7 mouse cellular contexts compared by ENCODE assay signal in genomic region chr5:121712934-121713538, GRCm38 (mm10). TPM values are rescaled to one million over a fixed set of nuclear protein-coding genes. Genes with fewer than 3 reads are reported as not detected.
A peak's percentile ranks its signal among the peaks of the same experiment; 100 is the strongest.
DNase-seq lines count a peak whose midpoint lies in the region; ATAC-seq and TF ChIP-seq lines count a peak whose summit lies in the region.

No protein-coding gene starts in this region.

- no peak for TF ChIP-seq CTCF in MEL (IDR thresholded peaks at IDR 0.05 in 2 of 3, conservative IDR thresholded peaks at IDR 0.05 in 1 of 3; ENCODE audit: control insufficient read depth in 1 of 3, insufficient read depth in 1 of 3, low read depth in 2 of 3, low read length in 3 of 3, poor library complexity in 1 of 3, severe bottlenecking in 1 of 3)
- TF ChIP-seq CTCF in bone marrow macrophage, adult 2 months (IDR thresholded peaks at IDR 0.05; ENCODE audit: low read depth, low read length) = no peak

- peak; percentile 62 for DNase-seq in MEL (ENCODE audit: low read depth, low spot score)
- peak; percentile 47 to 68 for DNase-seq in heart, postnatal 14 days
- DNase-seq in layer of hippocampus, postnatal 10 days (ENCODE audit: low spot score in 2 of 2) = peak; percentile 41 to 52
- peak; percentile 57 for DNase-seq in skeletal muscle tissue, adult 2 months (ENCODE audit: low read depth, low spot score)

- peak; percentile 22; the same call in 1 of the 2 replicates for ATAC-seq in forebrain, embryonic 12.5 days (ENCODE audit: low FRiP score)

- H3K36me3 ChIP-seq in MEL (ENCODE audit: control insufficient read depth in 1 of 2, insufficient read depth in 2 of 2, low read length in 2 of 2) (peaks cover 0 to 13% of the 10 kb centered on the region in 2 experiments), macrophage (ENCODE audit: inconsistent target) (no peaks in the 10 kb centered on the region)
- 0 out of 2 replicates have a peak, but pooled peaks cover 10% of the 10 kb centered on the region for H3K36me3 ChIP-seq in forebrain, embryonic 12.5 days (replicated peaks)

- no peaks in the 10 kb centered on the region for H3K27me3 ChIP-seq in MEL (ENCODE audit: control insufficient read depth in 1 of 2, insufficient read depth in 2 of 2, low read length in 2 of 2)
- no peaks in the 10 kb centered on the region for H3K27me3 ChIP-seq in forebrain, embryonic 12.5 days

- peak overlapping the region; percentile 92 for H3K9ac ChIP-seq in MEL (ENCODE audit: control insufficient read depth, low read depth, low read length, poor library complexity, severe bottlenecking)
- peak overlapping the region; percentile 99 for H3K9ac ChIP-seq in forebrain, embryonic 12.5 days

- WGBS in forebrain, embryonic 12.5 days = 1% methylated on average over 24 of the region's 32 CpGs
- WGBS in macrophage (ENCODE audit: missing documents) = 8% methylated on average over 27 of the region's 32 CpGs

- peaks cover 4 to 9% of the 10 kb centered on the region in 2 experiments for H3K4me1 ChIP-seq in MEL (ENCODE audit: control insufficient read depth in 1 of 2, insufficient read depth in 2 of 2, low read length in 2 of 2)
- H3K4me1 ChIP-seq in bone marrow macrophage, adult 2 months (ENCODE audit: control insufficient read depth, insufficient read depth, low read length) = peaks cover 21% of the 10 kb centered on the region
- peaks cover 40% of the 10 kb centered on the region for H3K4me1 ChIP-seq in forebrain, embryonic 12.5 days

- no peak for TF ChIP-seq EP300 in MEL (IDR thresholded peaks at IDR 0.05; ENCODE audit: low read depth in 1 of 2, low read length in 2 of 2)

- no peaks in the 10 kb centered on the region for H3K9me3 ChIP-seq in MEL (replicated peaks; ENCODE audit: insufficient read depth, low read length)
- H3K9me3 ChIP-seq in forebrain, embryonic 12.5 days = no peaks in the 10 kb centered on the region

- H3K4me3 ChIP-seq in MEL (ENCODE audit: control insufficient read depth in 1 of 2, insufficient read depth in 1 of 2, low read depth in 2 of 2, low read length in 2 of 2) = peak overlapping the region; percentile 77 to 98
- H3K4me3 ChIP-seq in bone marrow macrophage, adult 2 months (ENCODE audit: insufficient read depth, low read length) = peak overlapping the region; percentile 72
- peak overlapping the region; percentile 99 for H3K4me3 ChIP-seq in forebrain, embryonic 12.5 days (replicated peaks)
- H3K4me3 ChIP-seq in macrophage (ENCODE audit: inconsistent target) = peak overlapping the region; percentile 43

- no peak overlapping the region; the same call in 1 of the 2 replicates for H3K27ac ChIP-seq in MEL (ENCODE audit: control insufficient read depth, low read depth, low read length)
- 0 out of 2 replicates have a peak overlapping the region, but pooled peaks have one; percentile 11 for H3K27ac ChIP-seq in bone marrow macrophage, adult 2 months (ENCODE audit: insufficient read depth, low read depth, low read length)
- H3K27ac ChIP-seq in forebrain, embryonic 12.5 days = peak overlapping the region; percentile 98
- H3K27ac ChIP-seq in macrophage = no peak overlapping the region

- peak overlapping the region; percentile 77 for H3K4me2 ChIP-seq in forebrain, embryonic 12.5 days

- no peak for TF ChIP-seq POLR2A in MEL (IDR thresholded peaks at IDR 0.05; ENCODE audit: control insufficient read depth in 1 of 2, insufficient read depth in 1 of 2, low read depth in 1 of 2, low read length in 2 of 2, poor library complexity in 1 of 2)
- TF ChIP-seq POLR2A in bone marrow macrophage, adult 2 months (IDR thresholded peaks at IDR 0.05; ENCODE audit: borderline replicate concordance, low read depth, low read length) = no peak

- intact Hi-C loops in heart, postnatal 14 days (cut with DNase I) = loop anchor here (5.0 kb wide), 1 partner anchor 129 kb away; no protein-coding TSS in a partner anchor

- H3K79me2 ChIP-seq in MEL (ENCODE audit: control insufficient read depth, insufficient read depth, low read length, poor library complexity) (peaks cover 59% of the 10 kb centered on the region), macrophage (ENCODE audit: inconsistent target) (peaks cover 57% of the 10 kb centered on the region)

- TF ChIP-seq RAD21 in MEL (IDR thresholded peaks at IDR 0.05; ENCODE audit: low read depth, low read length) = no peak

TF ChIP-seq in MEL, 35 proteins besides CTCF, POLR2A, EP300 and RAD21:
- TF ChIP-seq CHD2 (IDR thresholded peaks at IDR 0.05; ENCODE audit: low read length) = no peak
- TF ChIP-seq HCFC1 (IDR thresholded peaks at IDR 0.05; ENCODE audit: low read depth, low read length) = no peak
- TF ChIP-seq NELFE (IDR thresholded peaks at IDR 0.05; ENCODE audit: low read depth, low read length) = no peak
- 0 out of 2 replicates have a peak, but pooled peaks have one; percentile 1 for TF ChIP-seq SIN3A (IDR thresholded peaks at IDR 0.05; ENCODE audit: low read length)
- TF ChIP-seq KAT2A (conservative IDR thresholded peaks at IDR 0.05; ENCODE audit: low read depth, low read length) = no peak
- TF ChIP-seq CHD1 (IDR thresholded peaks at IDR 0.05; ENCODE audit: low read depth, low read length) = no peak

RNA-seq across cellular contexts. Expression of gene Atxn2, which starts 1.9 kb away (rescaled TPM):
- 16.3 and 18.5 TPM in 2 replicates for total RNA-seq in MEL (2012; rRNA removed)
- polyA plus RNA-seq in MEL (2012; ENCODE audit: insufficient read depth in 1 of 2, insufficient read length in 2 of 2, low read depth in 1 of 2, low replicate concordance in 2 of 2, missing spikeins in 1 of 2) (100 to 1,000 TPM in 1 of 2 experiments, 10 to 100 TPM in 1; 85.4 to 476 TPM), macrophage (2018) (45.1 to 115 TPM (median 51.4 TPM) in 3 replicates)
- 62.9 and 70.6 TPM in 2 replicates for polyA plus RNA-seq in bone marrow macrophage, adult 2 months (2012; ENCODE audit: insufficient read depth, insufficient read length, missing spikeins)
- polyA plus RNA-seq in forebrain, embryonic 12.5 days (2016; fragmentation: Nextera tagmentation; extraction: Ambion mirVana) = 58.9 and 77.1 TPM in 2 replicates
- total RNA-seq in heart, postnatal 14 days (2021) = 100 to 1,000 TPM; 155 to 169 TPM
- total RNA-seq in layer of hippocampus, postnatal 10 days (2021) = 100 to 1,000 TPM; 204 to 220 TPM
- total RNA-seq in macrophage (2018; cell fraction: chromatin; rRNA removed) = 100 to 1,000 TPM; 128 to 448 (median 321) TPM
- 10 to 100 TPM; 40.7 to 78.3 (median 56.7) TPM for total RNA-seq in macrophage (2018; cell fraction: cytosol; rRNA removed)
- 100 to 1,000 TPM in 21 of 26 experiments, 10 to 100 TPM in 5; 79.2 to 348 (median 179) TPM for total RNA-seq in macrophage (2018; cell fraction: nucleus; rRNA removed)

RNA-seq across cellular contexts. Expression of gene Brap, which starts 52.7 kb away (rescaled TPM):
- total RNA-seq in MEL (2012; rRNA removed) = 37.2 and 42.4 TPM in 2 replicates
- polyA plus RNA-seq in MEL (2012; ENCODE audit: insufficient read depth in 1 of 2, insufficient read length in 2 of 2, low read depth in 1 of 2, low replicate concordance in 2 of 2, missing spikeins in 1 of 2) = 100 to 1,000 TPM in 1 of 2 experiments, 10 to 100 TPM in 1; 40.3 to 176 TPM
- polyA plus RNA-seq in bone marrow macrophage, adult 2 months (2012; ENCODE audit: insufficient read depth, insufficient read length, missing spikeins) = 37.7 and 41.2 TPM in 2 replicates
- 45.2 and 47.3 TPM in 2 replicates for polyA plus RNA-seq in forebrain, embryonic 12.5 days (2016; fragmentation: Nextera tagmentation; extraction: Ambion mirVana)
- total RNA-seq in heart, postnatal 14 days (2021) = 10 to 100 TPM; 26.7 to 27.6 TPM
- total RNA-seq in layer of hippocampus, postnatal 10 days (2021) = 10 to 100 TPM; 53.2 to 54.0 TPM
- total RNA-seq in macrophage (2018; cell fraction: chromatin; rRNA removed) = 10 to 100 TPM; 30.1 to 74.1 (median 49.7) TPM
- 10 to 100 TPM; 26.7 to 49.3 (median 33.7) TPM for total RNA-seq in macrophage (2018; cell fraction: cytosol; rRNA removed)
- 10 to 100 TPM; 27.6 to 80.0 (median 38.7) TPM for total RNA-seq in macrophage (2018; cell fraction: nucleus; rRNA removed)
- 32.4 to 40.7 TPM (median 36.5 TPM) in 3 replicates for polyA plus RNA-seq in macrophage (2018)

RNA-seq across cellular contexts. Expression of gene Acad10, which starts 52.7 kb away (rescaled TPM):
- 4.3 and 4.4 TPM in 2 replicates for total RNA-seq in MEL (2012; rRNA removed)
- 1 to 10 TPM in 1 of 2 experiments, not detected in 1; 5.9 TPM for polyA plus RNA-seq in MEL (2012; ENCODE audit: insufficient read depth in 1 of 2, insufficient read length in 2 of 2, low read depth in 1 of 2, low replicate concordance in 2 of 2, missing spikeins in 1 of 2)
- 3.3 and 5.5 TPM in 2 replicates for polyA plus RNA-seq in bone marrow macrophage, adult 2 months (2012; ENCODE audit: insufficient read depth, insufficient read length, missing spikeins)
- polyA plus RNA-seq in forebrain, embryonic 12.5 days (2016; fragmentation: Nextera tagmentation; extraction: Ambion mirVana) = 1.3 and 2.5 TPM in 2 replicates
- 10 to 100 TPM; 14.0 to 15.4 TPM for total RNA-seq in heart, postnatal 14 days (2021)
- 1 to 10 TPM; 2.6 to 3.3 TPM for total RNA-seq in layer of hippocampus, postnatal 10 days (2021)
- 10 to 100 TPM in 4 of 26 experiments, 1 to 10 TPM in 20, under 1 TPM in 2; 0.47 to 12.5 (median 6.6) TPM for total RNA-seq in macrophage (2018; cell fraction: chromatin; rRNA removed)
- total RNA-seq in macrophage (2018; cell fraction: cytosol; rRNA removed) = 1 to 10 TPM; 1.4 to 5.1 (median 3.4) TPM
- 10 to 100 TPM in 1 of 26 experiments, 1 to 10 TPM in 24, under 1 TPM in 1; 0.87 to 10.2 (median 3.6) TPM for total RNA-seq in macrophage (2018; cell fraction: nucleus; rRNA removed)
- 1.7 to 4.4 TPM (median 2.5 TPM) in 3 replicates for polyA plus RNA-seq in macrophage (2018)

Comparison
In these comparisons a context has a peak if more than half of its experiments do, and no peak if none do; other contexts are left out.
1. H3K27ac ChIP-seq: peak in bone marrow macrophage, adult 2 months (single experiment) and forebrain, embryonic 12.5 days (single experiment); none in MEL (single experiment) and macrophage (single experiment).
2. H3K4me3 ChIP-seq: peak in every context shown above with its lines; median percentile 99 in forebrain, embryonic 12.5 days; 88 in MEL; 72 in bone marrow macrophage, adult 2 months; 43 in macrophage.
3. Peak in every context shown above with its lines, with median percentiles within 50 percentile points of each other: DNase-seq.